Mouse (Mus musculus) forebrain, embryonic 15.5 days (tissue): ENCODE data around the gene Ydjc. TPM values are rescaled to one million over a fixed set of nuclear protein-coding genes. Genes with fewer than 3 reads are reported as not detected.
A peak's percentile ranks its signal among the peaks of the same experiment; 100 is the strongest.

Experiments used
- ATAC-seq: fragments of 200-750 bp; cut with Nextera tagmentation; replicated peaks from 2 replicates; pipeline ENCODE4 v1.8.0; 2017; ENCODE audit warnings: mild to moderate bottlenecking, moderate TSS enrichment, moderate library complexity
- H3K27ac ChIP-seq: fragments of 300-500 bp; sonication (generic); replicated peaks from 2 replicates; pipeline ENCODE4 v1.5.1; 2015; ENCODE audit warnings: mild to moderate bottlenecking, inconsistent platforms
- H3K27me3 ChIP-seq: fragments of 300-500 bp; sonication (generic); 2 replicates; pipeline ENCODE4 v1.6.1; 2015; ENCODE audit warnings: inconsistent platforms
- H3K36me3 ChIP-seq: fragments of 300-500 bp; sonication (generic); 2 replicates; pipeline ENCODE4 v1.6.1; 2015; ENCODE audit warnings: mild to moderate bottlenecking, inconsistent platforms
- H3K4me1 ChIP-seq: fragments of 300-500 bp; sonication (generic); 2 replicates; pipeline ENCODE4 v1.6.1; 2015; ENCODE audit warnings: inconsistent platforms
- H3K4me2 ChIP-seq: fragments of 300-500 bp; sonication (generic); replicated peaks from 2 replicates; pipeline ENCODE4 v1.6.1; 2015; ENCODE audit warnings: mild to moderate bottlenecking, inconsistent platforms
- H3K4me3 ChIP-seq: fragments of 300-500 bp; sonication (generic); 2 replicates; pipeline ENCODE4 v1.5.1; 2015; ENCODE audit warnings: mild to moderate bottlenecking, inconsistent platforms
- H3K9ac ChIP-seq: fragments of 300-500 bp; sonication (generic); replicated peaks from 2 replicates; pipeline ENCODE4 v1.6.1; 2015; ENCODE audit warnings: mild to moderate bottlenecking, inconsistent platforms
- H3K9me3 ChIP-seq: fragments of 300-500 bp; sonication (generic); 2 replicates; pipeline ENCODE4 v1.6.1; 2016; ENCODE audit warnings: inconsistent platforms
- WGBS: fragments of 180-500 bp; shearing (Covaris S2); methylation state at CpG from one replicate; pipeline ENCODE4 v1.1.7; 2015; ENCODE audit warnings: mixed read lengths; 5-methylcytosine and 5-hydroxymethylcytosine counted together
- microRNA counts: library from miRNA; unstranded; fragments of <30 nt; microRNA quantifications from one replicate; lab custom pipeline; 2016
- microRNA-seq: library from miRNA; unstranded; fragments of <30 nt; microRNA quantifications from one replicate; pipeline ENCODE4, GENCODE M21; 2016
- polyA plus RNA-seq: library from polyadenylated mRNA; unstranded; fragments of >200 nt; fragmentation: Nextera tagmentation; extraction: Ambion mirVana; gene quantifications from 2 replicates; pipeline ENCODE4 v1.2.1, GENCODE M21; 2015

Ydjc gene
- polyA plus RNA-seq, 1 experiment from 2014 or later = 26.3 TPM

DNA sequence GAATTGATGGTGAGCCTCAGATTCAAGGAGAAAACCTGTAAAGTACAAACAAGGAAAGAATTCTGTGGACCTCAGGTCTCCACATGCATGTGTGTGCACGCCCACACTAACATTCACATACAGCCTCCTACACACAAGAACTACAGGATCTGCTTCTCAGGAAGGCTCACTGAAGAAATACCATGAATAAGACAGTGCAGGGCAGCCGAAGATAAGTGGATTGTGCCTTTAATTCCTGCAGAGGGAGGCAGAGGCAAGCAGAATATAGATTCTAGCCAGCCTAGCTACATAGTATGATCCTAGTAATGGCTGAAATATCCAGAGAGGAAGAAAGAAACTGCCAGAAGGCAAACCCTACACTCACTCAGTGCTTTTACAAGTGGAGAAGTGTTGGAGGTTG lies 57.6 kb downstream of the Ydjc start:
- Histone ChIP-seq H3K4me2 (no peak overlapping the region), H3K36me3 (no peaks in the 10 kb centered on the region), H3K27ac (0 out of 2 replicates have a peak overlapping the region, but pooled peaks have one; percentile 2), H3K9ac (no peak overlapping the region), H3K9me3 (no peaks in the 10 kb centered on the region), H3K27me3 (no peaks in the 10 kb centered on the region), H3K4me1 (peaks cover 20% of the 10 kb centered on the region), H3K4me3 (no peak overlapping the region)
- ATAC-seq = peak; percentile 32; the same call in 1 of the 2 replicates
- 65% methylated on average over 2 of the region's 2 CpGs for WGBS

- Histone ChIP-seq H3K4me2 (0 out of 2 replicates have a peak within 1 kb of the TSS, but pooled peaks have one; percentile 57), H3K4me1 (peaks cover 20% of the 10 kb centered on the region), H3K36me3 (no peaks in the 10 kb centered on the region), H3K9me3 (no peaks in the 10 kb centered on the region), H3K9ac (no peak within 1 kb of the TSS), H3K4me3 (peak within 1 kb of the TSS; percentile 91), H3K27me3 (no peaks in the 10 kb centered on the region), H3K27ac (peak within 1 kb of the TSS; percentile 73; the same call in 1 of the 2 replicates)
- no peak for ATAC-seq
- 92% methylated on average over 1 of the region's 1 CpGs for WGBS
Observed at GRCm38 (mm10) chr16:17202549-17202948, 58.1 kb downstream of the Ydjc start, which contains the start of gene Ube2l3. Ube2l3 (minus strand) TSS chr16:17202649.

- Histone ChIP-seq H3K4me2 (no peak overlapping the region), H3K4me3 (no peak overlapping the region), H3K27ac (no peak overlapping the region), H3K4me1 (peaks cover 22% of the 10 kb centered on the region), H3K36me3 (no peaks in the 10 kb centered on the region), H3K9me3 (no peaks in the 10 kb centered on the region), H3K27me3 (no peaks in the 10 kb centered on the region), H3K9ac (no peak overlapping the region)
- no peak for ATAC-seq
- WGBS = 4% methylated on average over 6 of the region's 6 CpGs
Observed at GRCm38 (mm10) chr16:17204990-17205389, 60.6 kb downstream of the Ydjc start.

DNA sequence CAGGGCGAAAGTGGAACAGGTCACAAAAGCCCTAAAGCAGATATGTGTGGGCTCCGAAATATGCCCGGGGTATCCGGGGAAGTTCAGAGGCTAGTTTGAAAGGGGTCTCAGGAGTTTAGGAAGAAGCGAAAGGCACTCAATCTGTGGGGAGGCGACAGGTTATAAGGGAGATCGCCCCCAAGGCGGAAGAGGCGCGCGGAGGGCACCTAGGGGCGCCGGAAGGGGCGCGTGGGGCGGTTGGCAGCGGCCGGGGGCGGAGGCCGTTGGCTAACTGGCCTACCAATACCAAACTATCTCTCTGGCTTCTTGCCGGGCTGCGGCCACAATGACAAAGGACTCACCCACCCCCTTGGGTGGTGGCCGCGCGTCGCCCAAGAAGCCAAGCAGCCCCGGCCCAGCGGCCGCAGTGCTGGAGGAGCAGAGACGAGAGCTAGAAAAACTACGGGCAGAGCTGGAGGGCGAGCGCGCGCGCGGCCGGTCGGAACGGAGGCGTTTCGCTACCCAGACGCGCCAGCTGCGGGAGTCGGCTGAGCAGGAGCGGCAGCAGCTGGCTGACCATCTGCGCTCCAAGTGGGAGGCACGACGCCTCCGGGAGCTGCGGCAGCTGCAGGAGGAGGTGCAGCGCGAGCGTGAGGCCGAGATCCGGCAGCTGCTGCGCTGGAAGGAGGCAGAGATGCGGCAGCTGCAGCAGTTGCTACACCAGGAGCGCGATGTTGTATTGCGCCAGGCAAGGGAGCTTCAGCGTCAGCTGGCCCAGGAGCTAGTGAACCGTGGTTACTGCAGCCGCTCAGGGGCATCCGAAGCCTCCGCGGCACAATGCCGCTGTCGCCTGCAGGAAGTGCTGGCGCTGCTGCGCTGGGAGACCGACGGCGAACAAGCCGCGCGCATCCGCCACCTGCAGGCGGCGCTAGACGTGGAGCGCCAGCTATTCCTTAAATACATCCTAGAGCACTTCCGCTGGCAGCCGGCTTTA lies 64.3 kb downstream of the Ydjc start, which contains the start of gene Rimbp3:
Rimbp3 (plus strand) TSS at position 215 of the 973 bp plus-strand sequence.
- Histone ChIP-seq H3K27ac (peak within 1 kb of the TSS; percentile 91), H3K4me1 (peaks cover 22% of the 10 kb centered on the region), H3K27me3 (no peaks in the 10 kb centered on the region), H3K4me2 (peak within 1 kb of the TSS; percentile 92), H3K9me3 (no peaks in the 10 kb centered on the region), H3K9ac (peak within 1 kb of the TSS; percentile 66), H3K36me3 (no peaks in the 10 kb centered on the region), H3K4me3 (peak within 1 kb of the TSS; percentile 59)
- under 1% methylated on average over 85 of the region's 85 CpGs for WGBS
- ATAC-seq = peak; percentile 85

GRCm38 (mm10) chr16:17209404-17209960 lies 65.1 kb downstream of the Ydjc start:
- Histone ChIP-seq H3K4me1 (peaks cover 22% of the 10 kb centered on the region), H3K9me3 (no peaks in the 10 kb centered on the region), H3K4me3 (peak overlapping the region; percentile 59), H3K27me3 (no peaks in the 10 kb centered on the region), H3K36me3 (no peaks in the 10 kb centered on the region), H3K9ac (peak overlapping the region; percentile 66), H3K4me2 (peak overlapping the region; percentile 92), H3K27ac (peak overlapping the region; percentile 91)
- ATAC-seq = peak; percentile 3
- WGBS = 1% methylated on average over 37 of the region's 37 CpGs

MicroRNAs within 50 kb of the gene (microRNA counts, 519-probe panel; counts per million panel counts)
- 3,700 counts per million, percentile 89 among the panel's probes with 10 or more counts for microRNA mmu-miR-130b (lab: Ali Mortazavi, UCI)
- microRNA mmu-miR-301b (lab: Ali Mortazavi, UCI) = 2,897 counts per million, percentile 69 among the panel's probes with 10 or more counts

Small RNA genes lying within 50 kb of the gene (microRNA-seq; reads per million reads assigned to microRNA genes)
- gene Mir130b (5,271 reads per million, percentile 91 among the genes with 10 or more reads in this experiment), gene Mir301b (136 reads per million, percentile 57 among the genes with 10 or more reads in this experiment)

Other genes starting within 250 kb of the Ydjc start
- 25.4 and 26.4 TPM in 2 replicates for gene Ppm1f, start 248.2 kb upstream of the Ydjc start, polyA plus RNA-seq
- gene Mapk1, start 161.2 kb upstream of the Ydjc start, polyA plus RNA-seq = 186 and 193 TPM in 2 replicates
- gene Ypel1, start 74.9 kb upstream of the Ydjc start, polyA plus RNA-seq = 181 and 183 TPM in 2 replicates
- gene Ppil2, start 33.4 kb upstream of the Ydjc start, polyA plus RNA-seq = 161 and 162 TPM in 2 replicates
- gene 2610318N02Rik, start 19.5 kb upstream of the Ydjc start, polyA plus RNA-seq = 27.1 and 30.1 TPM in 2 replicates
- 43.4 and 47.2 TPM in 2 replicates for gene Sdf2l1, start 12.2 kb upstream of the Ydjc start, polyA plus RNA-seq
- gene Ccdc116, start 2.6 kb downstream of the Ydjc start, polyA plus RNA-seq = 1.3 TPM in 2 replicates
- 307 and 318 TPM in 2 replicates for gene Ube2l3, start 58.0 kb downstream of the Ydjc start, polyA plus RNA-seq
- gene Rimbp3, start 64.0 kb downstream of the Ydjc start, polyA plus RNA-seq = 1.7 TPM in 2 replicates
- gene Hic2, start 89.0 kb downstream of the Ydjc start, polyA plus RNA-seq = 8.6 and 8.8 TPM in 2 replicates
- gene Tmem191c, start 131.5 kb downstream of the Ydjc start, polyA plus RNA-seq = 23.6 and 24.0 TPM in 2 replicates
- gene Serpind1, start 186.8 kb downstream of the Ydjc start, polyA plus RNA-seq = 1.0 and 1.8 TPM in 2 replicates